Mouse (Mus musculus) intestine, embryonic 14.5 days (tissue): ENCODE measurements around the gene Bhlhe23. TPM values are rescaled to one million over a fixed set of nuclear protein-coding genes. Genes with fewer than 3 reads are reported as not detected.

Experiments used
- ATAC-seq: fragments of 200-750 bp; cut with Nextera tagmentation; replicated peaks from 2 replicates; pipeline ENCODE4 v1.8.0; 2017; ENCODE audit warnings: low read depth, moderate number of reproducible peaks, moderate TSS enrichment, moderate library complexity; ENCODE audit not compliant: low FRiP score, low TSS enrichment
- DNase-seq: peaks from one replicate; pipeline ENCODE4 v3.0.0-alpha.2; 2018; ENCODE audit warnings: low spot score
- H3K27ac ChIP-seq: fragments of 300-500 bp; sonication (generic); 2 replicates; pipeline ENCODE4 v1.5.1; 2014; ENCODE audit warnings: low read depth, mild to moderate bottlenecking, control low read depth
- H3K27me3 ChIP-seq: fragments of 300-500 bp; sonication (generic); replicated peaks from 2 replicates; pipeline ENCODE4 v1.6.1; 2014; ENCODE audit warnings: low read length, control low read depth; ENCODE audit not compliant: control insufficient read depth, insufficient read depth
- H3K36me3 ChIP-seq: fragments of 300-500 bp; sonication (generic); 2 replicates; pipeline ENCODE4 v1.6.1; 2014; ENCODE audit warnings: low read length, control low read depth; ENCODE audit not compliant: control insufficient read depth, insufficient read depth
- H3K4me1 ChIP-seq: fragments of 300-500 bp; sonication (generic); replicated peaks from 2 replicates; pipeline ENCODE4 v1.6.1; 2014; ENCODE audit warnings: low read length, control low read depth, mixed read lengths; ENCODE audit not compliant: control insufficient read depth, insufficient read depth
- H3K4me2 ChIP-seq: fragments of 300-500 bp; sonication (generic); 2 replicates; pipeline ENCODE4 v1.6.1; 2014; ENCODE audit warnings: low read length
- H3K4me3 ChIP-seq: fragments of 300-500 bp; sonication (generic); 2 replicates; pipeline ENCODE4 v1.5.1; 2014; ENCODE audit warnings: low read depth, low read length, control low read depth, mixed read lengths
- H3K9ac ChIP-seq: fragments of 300-500 bp; sonication (generic); 2 replicates; pipeline ENCODE4 v1.6.1; 2014; ENCODE audit warnings: mild to moderate bottlenecking, low read length
- H3K9me3 ChIP-seq: fragments of 300-500 bp; sonication (generic); 2 replicates; pipeline ENCODE4 v1.6.1; 2016; ENCODE audit warnings: low read length, control low read depth; ENCODE audit not compliant: control insufficient read depth
- WGBS: fragments of 180-500 bp; shearing (Covaris S2); extraction: QIAGEN DNeasy Blood & Tissue Kit; methylation state at CpG from one replicate; pipeline ENCODE4 v1.1.7; 2014; 5-methylcytosine and 5-hydroxymethylcytosine counted together
- polyA plus RNA-seq: library from polyadenylated mRNA; unstranded; fragments of >200 nt; fragmentation: Nextera tagmentation; extraction: Ambion mirVana; gene quantifications from 2 replicates; pipeline ENCODE4 v1.2.1, GENCODE M21; 2014

The Bhlhe23 gene
- polyA plus RNA-seq, 1 experiment from 2014 or later = not detected

- H3K27ac ChIP-seq = no peak overlapping the region
- H3K9ac ChIP-seq = no peak overlapping the region
- ATAC-seq (no peak), DNase-seq (no peak)
- H3K4me1 ChIP-seq = no peaks in the 10 kb centered on the region
- H3K36me3 ChIP-seq = no peaks in the 10 kb centered on the region
- H3K9me3 ChIP-seq = no peaks in the 10 kb centered on the region
- no peaks in the 10 kb centered on the region for H3K27me3 ChIP-seq
- H3K4me2 ChIP-seq = no peak overlapping the region
- H3K4me3 ChIP-seq = no peak overlapping the region
- WGBS = 79% methylated on average over 6 of the region's 6 CpGs
Observed at GRCm38 (mm10) chr2:180742820-180743219, 33.9 kb downstream of the Bhlhe23 start.

DNA sequence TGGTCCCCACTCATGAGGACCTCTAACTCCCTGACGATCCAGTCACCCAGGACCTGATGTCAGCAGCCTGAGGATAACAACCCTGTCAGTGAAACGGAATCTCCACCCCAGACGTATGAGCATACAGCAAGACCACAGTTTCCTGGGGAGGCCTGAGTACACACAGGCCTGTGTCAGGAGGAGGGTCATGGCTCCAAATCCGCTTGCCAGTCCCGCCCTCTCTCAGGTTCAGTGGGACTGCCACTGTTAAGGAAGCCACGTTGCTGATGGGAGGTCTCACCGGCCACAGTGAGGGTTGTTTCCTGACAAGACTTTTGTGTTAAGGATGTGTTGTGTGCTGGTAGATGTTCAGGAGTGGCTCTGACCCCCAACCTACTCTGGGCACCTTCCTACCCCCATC, 35.3 kb downstream of the Bhlhe23 start:
- H3K27ac ChIP-seq = no peak overlapping the region
- H3K4me1 ChIP-seq = no peaks in the 10 kb centered on the region
- no peak overlapping the region for H3K4me2 ChIP-seq
- no peaks in the 10 kb centered on the region for H3K9me3 ChIP-seq
- no peaks in the 10 kb centered on the region for H3K36me3 ChIP-seq
- no peaks in the 10 kb centered on the region for H3K27me3 ChIP-seq
- no peak for DNase-seq
- no peak overlapping the region for H3K9ac ChIP-seq
- no peak overlapping the region for H3K4me3 ChIP-seq
- 65% methylated on average over 7 of the region's 7 CpGs for WGBS
- ATAC-seq = no peak

DNA sequence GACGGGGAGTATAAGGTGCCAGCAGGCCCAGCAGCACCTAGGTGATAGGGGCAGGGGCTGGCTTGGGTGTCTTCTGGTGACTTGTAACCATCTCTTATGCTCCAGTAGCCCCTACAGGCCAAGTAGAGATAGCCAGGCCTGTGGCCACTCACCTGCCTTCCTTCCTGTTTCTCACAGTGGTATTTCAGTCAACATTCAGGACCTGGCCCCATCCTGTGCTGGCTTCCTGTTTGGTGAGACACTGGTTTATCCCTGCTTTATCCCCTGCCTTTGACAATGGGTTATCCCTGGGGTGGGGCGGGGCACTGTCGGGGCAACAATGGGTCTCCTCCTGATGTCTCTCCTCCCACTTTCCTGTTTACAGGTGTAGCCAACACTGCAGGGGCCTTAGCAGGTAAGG, 36.4 kb downstream of the Bhlhe23 start:
- H3K4me2 ChIP-seq = no peak overlapping the region
- ATAC-seq = no peak
- 26% methylated on average over 3 of the region's 3 CpGs for WGBS

GRCm38 (mm10) chr2:180737984-180738383, 38.7 kb downstream of the Bhlhe23 start:
- no peaks in the 10 kb centered on the region for H3K4me1 ChIP-seq

More for the DNA sequence above, 36.4 kb downstream of the Bhlhe23 start:
- Histone ChIP-seq H3K27ac (no peak overlapping the region), H3K9ac (no peak overlapping the region), H3K4me1 (no peaks in the 10 kb centered on the region), H3K4me3 (no peak overlapping the region), H3K9me3 (no peaks in the 10 kb centered on the region), H3K36me3 (no peaks in the 10 kb centered on the region), H3K27me3 (no peaks in the 10 kb centered on the region)
- DNase-seq = no peak

DNA sequence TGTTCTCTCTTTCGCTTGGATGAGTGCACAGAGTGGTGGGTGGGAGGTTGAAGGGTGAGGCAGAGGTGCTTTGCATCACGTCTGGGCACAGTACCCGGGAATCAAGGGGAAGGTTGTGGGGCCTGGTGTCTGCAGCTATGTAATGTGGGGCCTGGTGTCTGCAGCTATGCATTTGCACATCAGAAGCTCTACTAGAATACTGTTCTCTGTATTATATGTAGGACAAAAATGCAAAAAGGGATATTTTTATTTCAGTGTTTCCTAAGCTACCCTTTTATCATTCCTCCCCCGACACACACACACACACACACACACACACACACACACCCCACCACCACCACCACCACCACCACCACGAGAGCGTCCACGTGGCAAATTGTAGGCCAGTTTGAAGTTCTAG, 41.5 kb downstream of the Bhlhe23 start:
- 79% methylated on average over 7 of the region's 7 CpGs for WGBS
- no peak for DNase-seq
- no peak overlapping the region for H3K4me2 ChIP-seq
- H3K9ac ChIP-seq = no peak overlapping the region
- H3K4me3 ChIP-seq = no peak overlapping the region
- H3K27ac ChIP-seq = no peak overlapping the region
- no peaks in the 10 kb centered on the region for H3K36me3 ChIP-seq
- no peaks in the 10 kb centered on the region for H3K9me3 ChIP-seq
- ATAC-seq = no peak
- no peaks in the 10 kb centered on the region for H3K4me1 ChIP-seq
- no peaks in the 10 kb centered on the region for H3K27me3 ChIP-seq

More at GRCm38 (mm10) chr2:180737984-180738383, 38.7 kb downstream of the Bhlhe23 start:
- H3K27me3 ChIP-seq = no peaks in the 10 kb centered on the region
- ATAC-seq (no peak), DNase-seq (no peak)
- WGBS = 66% methylated on average over 2 of the region's 2 CpGs
- H3K36me3 ChIP-seq = no peaks in the 10 kb centered on the region
- H3K4me3 ChIP-seq = no peak overlapping the region
- H3K9ac ChIP-seq = no peak overlapping the region
- H3K9me3 ChIP-seq = no peaks in the 10 kb centered on the region
- H3K4me2 ChIP-seq = no peak overlapping the region
- no peak overlapping the region for H3K27ac ChIP-seq

DNA sequence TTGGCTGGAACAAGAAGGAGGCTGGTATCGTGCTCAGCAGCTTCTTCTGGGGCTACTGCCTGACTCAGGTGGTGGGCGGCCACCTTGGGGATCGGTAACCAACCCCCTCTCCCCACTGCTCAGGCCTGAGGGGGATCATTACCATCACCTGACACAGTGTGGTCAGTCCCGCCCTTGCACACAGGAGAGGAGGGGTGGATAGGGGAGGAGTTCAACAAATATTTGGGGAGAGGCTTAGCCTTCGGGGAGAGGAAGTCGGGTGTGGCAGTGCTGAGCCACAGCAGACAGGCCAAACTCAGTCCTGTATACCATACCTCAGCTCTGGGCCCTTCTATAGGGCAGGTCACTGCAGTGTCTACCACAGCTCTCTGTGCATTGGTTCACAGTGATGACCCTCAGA, 44.7 kb downstream of the Bhlhe23 start:
- H3K36me3 ChIP-seq = no peaks in the 10 kb centered on the region
- H3K9me3 ChIP-seq = no peaks in the 10 kb centered on the region
- ATAC-seq (no peak), DNase-seq (no peak)
- H3K9ac ChIP-seq = no peak overlapping the region
- H3K4me1 ChIP-seq = no peaks in the 10 kb centered on the region
- no peak overlapping the region for H3K4me3 ChIP-seq
- H3K4me2 ChIP-seq = no peak overlapping the region
- H3K27ac ChIP-seq = no peak overlapping the region
- WGBS = 64% methylated on average over 6 of the region's 6 CpGs
- no peaks in the 10 kb centered on the region for H3K27me3 ChIP-seq

GRCm38 (mm10) chr2:180731036-180731435, 45.7 kb downstream of the Bhlhe23 start:
- WGBS = 62% methylated on average over 3 of the region's 3 CpGs
- DNase-seq (no peak), ATAC-seq (no peak)
- no peaks in the 10 kb centered on the region for H3K9me3 ChIP-seq
- no peak overlapping the region for H3K27ac ChIP-seq
- no peaks in the 10 kb centered on the region for H3K4me1 ChIP-seq
- H3K36me3 ChIP-seq = no peaks in the 10 kb centered on the region
- no peak overlapping the region for H3K4me2 ChIP-seq
- no peak overlapping the region for H3K9ac ChIP-seq
- no peaks in the 10 kb centered on the region for H3K27me3 ChIP-seq
- H3K4me3 ChIP-seq = no peak overlapping the region

DNA sequence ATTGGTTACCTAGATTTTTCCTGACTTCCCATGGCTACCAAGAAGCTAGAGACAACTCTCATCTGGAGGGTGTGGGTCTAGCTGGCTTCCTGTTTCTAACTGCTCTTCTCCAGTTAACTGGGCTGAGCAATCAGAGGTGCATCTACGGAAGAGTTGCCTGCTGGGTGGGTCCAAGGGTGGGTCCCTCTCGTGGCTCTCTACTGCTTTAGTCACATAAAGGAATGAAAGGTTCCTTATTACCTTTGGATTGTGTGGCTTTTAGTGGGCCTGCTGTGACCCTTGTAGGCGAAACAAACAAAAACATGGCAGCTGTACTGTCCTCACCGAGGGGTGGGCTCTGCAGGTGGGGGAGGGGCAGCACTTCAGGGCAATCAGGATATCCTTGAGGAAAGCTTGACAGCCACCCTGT, 49.1 kb downstream of the Bhlhe23 start:
- no peak for ATAC-seq
- H3K9ac ChIP-seq = no peak overlapping the region

GRCm38 (mm10) chr2:180726658-180727442, 49.9 kb downstream of the Bhlhe23 start:
- H3K4me2 ChIP-seq = no peak overlapping the region
- H3K4me3 ChIP-seq = no peak overlapping the region
- DNase-seq (no peak), ATAC-seq (no peak)
- 63% methylated on average over 6 of the region's 6 CpGs for WGBS
- no peak overlapping the region for H3K9ac ChIP-seq
- H3K36me3 ChIP-seq = peaks cover 18% of the 10 kb centered on the region
- H3K9me3 ChIP-seq = no peaks in the 10 kb centered on the region
- peaks cover 7% of the 10 kb centered on the region; the same call in 1 of the 2 replicates for H3K4me1 ChIP-seq
- H3K27me3 ChIP-seq = no peaks in the 10 kb centered on the region
- H3K27ac ChIP-seq = no peak overlapping the region

More for the DNA sequence above, 49.1 kb downstream of the Bhlhe23 start:
- DNase-seq = no peak
- Histone ChIP-seq H3K4me1 (peaks cover 7% of the 10 kb centered on the region; the same call in 1 of the 2 replicates), H3K27ac (no peak overlapping the region), H3K9me3 (no peaks in the 10 kb centered on the region), H3K36me3 (peaks cover 10% of the 10 kb centered on the region; the same call in 1 of the 2 replicates), H3K4me2 (no peak overlapping the region), H3K27me3 (no peaks in the 10 kb centered on the region), H3K4me3 (no peak overlapping the region)
- 50% methylated on average over 4 of the region's 4 CpGs for WGBS
